Mouse (Mus musculus) neural tube, embryonic 14.5 days (tissue): Measurements from ENCODE around the gene Pfkfb3. TPM values are rescaled to one million over a fixed set of nuclear protein-coding genes. Genes with fewer than 3 reads are reported as not detected.
A peak's percentile ranks its signal among the peaks of the same experiment; 100 is the strongest.

Experiments
- ATAC-seq: fragments of 200-750 bp; cut with Nextera tagmentation; 2 replicates; pipeline ENCODE4 v1.8.0; 2017; ENCODE audit warnings: low read depth, mild to moderate bottlenecking, moderate TSS enrichment, moderate library complexity
- H3K27ac ChIP-seq: fragments of 300-500 bp; sonication (generic); 2 replicates; pipeline ENCODE4 v1.5.1; 2014; ENCODE audit warnings: low read depth, mild to moderate bottlenecking, control low read depth, low read length, moderate library complexity, mixed read lengths
- H3K27me3 ChIP-seq: fragments of 300-500 bp; sonication (generic); 2 replicates; pipeline ENCODE4 v1.6.1; 2014; ENCODE audit warnings: low read length; ENCODE audit not compliant: control insufficient read depth, insufficient read depth
- H3K36me3 ChIP-seq: fragments of 300-500 bp; sonication (generic); 2 replicates; pipeline ENCODE4 v1.6.1; 2014; ENCODE audit warnings: low read length, mixed read lengths; ENCODE audit not compliant: control insufficient read depth, insufficient read depth
- H3K4me1 ChIP-seq: fragments of 300-500 bp; sonication (generic); 2 replicates; pipeline ENCODE4 v1.6.1; 2014; ENCODE audit warnings: low read length; ENCODE audit not compliant: control insufficient read depth, insufficient read depth
- H3K4me2 ChIP-seq: fragments of 300-500 bp; sonication (generic); 2 replicates; pipeline ENCODE4 v1.6.1; 2014; ENCODE audit warnings: mild to moderate bottlenecking, low read depth, low read length, control low read depth
- H3K4me3 ChIP-seq: fragments of 300-500 bp; sonication (generic); 2 replicates; pipeline ENCODE4 v1.5.1; 2014; ENCODE audit warnings: low read depth, low read length, control low read depth, mixed read lengths
- H3K9ac ChIP-seq: fragments of 300-500 bp; sonication (generic); replicated peaks from 2 replicates; pipeline ENCODE4 v1.6.1; 2014; ENCODE audit warnings: low read depth, mild to moderate bottlenecking, control low read depth, low read length, mixed read lengths
- H3K9me3 ChIP-seq: fragments of 300-500 bp; sonication (generic); 2 replicates; pipeline ENCODE4 v1.6.1; 2016; ENCODE audit warnings: low read length; ENCODE audit not compliant: control insufficient read depth
- WGBS: fragments of 180-500 bp; shearing (Covaris S2); extraction: QIAGEN DNeasy Blood & Tissue Kit; methylation state at CpG from one replicate; pipeline ENCODE4 v1.1.7; 2014; 5-methylcytosine and 5-hydroxymethylcytosine counted together
- polyA plus RNA-seq: library from polyadenylated mRNA; unstranded; fragments of >200 nt; fragmentation: Nextera tagmentation; extraction: Ambion mirVana; gene quantifications from 2 replicates; pipeline ENCODE4 v1.2.1, GENCODE M21; 2014

The Pfkfb3 gene
- 31.7 and 38.0 TPM in 2 replicates for polyA plus RNA-seq

- Histone ChIP-seq H3K9me3 (no peaks in the 10 kb centered on the region), H3K4me2 (peak within 1 kb of the TSS; percentile 93), H3K36me3 (no peaks in the 10 kb centered on the region), H3K27me3 (peaks cover 16% of the 10 kb centered on the region), H3K4me3 (peak within 1 kb of the TSS; percentile 49), H3K9ac (peak within 1 kb of the TSS; percentile 54), H3K4me1 (peaks cover 5% of the 10 kb centered on the region; the same call in 1 of the 2 replicates), H3K27ac (no peak within 1 kb of the TSS)
- 2% methylated on average over 67 of the region's 67 CpGs for WGBS
- peak; percentile 91 for ATAC-seq
Measured at GRCm38 (mm10) chr2:11553471-11554400, at the start of gene Pfkfb3. Gene Pfkfb3, minus strand, starts transcription at chr2:11554077.

GRCm38 (mm10) chr2:11602506-11603489 lies 48.9 kb upstream of the Pfkfb3 start:
- Histone ChIP-seq H3K4me1 (peaks cover 9% of the 10 kb centered on the region), H3K4me2 (peak overlapping the region; percentile 90), H3K9ac (peak overlapping the region; percentile 93), H3K4me3 (peak overlapping the region; percentile 96), H3K27ac (peak overlapping the region; percentile 67), H3K27me3 (no peaks in the 10 kb centered on the region), H3K9me3 (no peaks in the 10 kb centered on the region), H3K36me3 (peaks cover 11% of the 10 kb centered on the region)
- under 1% methylated on average over 73 of the region's 78 CpGs for WGBS
- peak; percentile 100 for ATAC-seq

GRCm38 (mm10) chr2:11601795-11602194 lies 47.9 kb upstream of the Pfkfb3 start:
- ATAC-seq, result no peak
- Histone ChIP-seq H3K9me3 (no peaks in the 10 kb centered on the region), H3K4me1 (peaks cover 9% of the 10 kb centered on the region), H3K27ac (no peak overlapping the region), H3K4me2 (peak overlapping the region; percentile 90), H3K9ac (peak overlapping the region; percentile 93), H3K36me3 (peaks cover 11% of the 10 kb centered on the region), H3K27me3 (no peaks in the 10 kb centered on the region), H3K4me3 (peak overlapping the region; percentile 96)
- WGBS, result 87% methylated on average over 6 of the region's 6 CpGs

GRCm38 (mm10) chr2:11597906-11598305 lies 44.0 kb upstream of the Pfkfb3 start:
- H3K36me3 ChIP-seq, result peaks cover 29% of the 10 kb centered on the region
- ATAC-seq, result no peak
- WGBS, result 98% methylated on average over 7 of the region's 7 CpGs
- H3K27ac ChIP-seq, result no peak overlapping the region
- H3K4me1 ChIP-seq, result peaks cover 9% of the 10 kb centered on the region
- no peaks in the 10 kb centered on the region for H3K27me3 ChIP-seq
- H3K9ac ChIP-seq, result no peak overlapping the region
- H3K9me3 ChIP-seq, result no peaks in the 10 kb centered on the region
- no peak overlapping the region for H3K4me2 ChIP-seq
- no peak overlapping the region for H3K4me3 ChIP-seq

- Histone ChIP-seq H3K4me3 (no peak overlapping the region), H3K36me3 (peaks cover 39% of the 10 kb centered on the region), H3K27ac (no peak overlapping the region), H3K27me3 (no peaks in the 10 kb centered on the region), H3K9me3 (no peaks in the 10 kb centered on the region), H3K4me2 (no peak overlapping the region), H3K9ac (no peak overlapping the region), H3K4me1 (peaks cover 3% of the 10 kb centered on the region; the same call in 1 of the 2 replicates)
- 87% methylated on average over 2 of the region's 2 CpGs for WGBS
- no peak for ATAC-seq
Measured at GRCm38 (mm10) chr2:11596690-11597089, 42.8 kb upstream of the Pfkfb3 start.

GRCm38 (mm10) chr2:11587996-11588395 lies 34.1 kb upstream of the Pfkfb3 start:
- peaks cover 71% of the 10 kb centered on the region for H3K36me3 ChIP-seq
- no peak overlapping the region for H3K4me2 ChIP-seq
- H3K27me3 ChIP-seq, result no peaks in the 10 kb centered on the region
- H3K9ac ChIP-seq, result no peak overlapping the region
- H3K4me3 ChIP-seq, result no peak overlapping the region
- WGBS, result 95% methylated on average over 4 of the region's 4 CpGs
- no peaks in the 10 kb centered on the region for H3K4me1 ChIP-seq
- H3K27ac ChIP-seq, result no peak overlapping the region
- ATAC-seq, result no peak
- H3K9me3 ChIP-seq, result no peaks in the 10 kb centered on the region

GRCm38 (mm10) chr2:11579399-11579798 lies 25.5 kb upstream of the Pfkfb3 start:
- Histone ChIP-seq H3K4me3 (no peak overlapping the region), H3K36me3 (no peaks in the 10 kb centered on the region), H3K9me3 (no peaks in the 10 kb centered on the region), H3K9ac (no peak overlapping the region), H3K27ac (no peak overlapping the region), H3K27me3 (no peaks in the 10 kb centered on the region), H3K4me1 (no peaks in the 10 kb centered on the region), H3K4me2 (no peak overlapping the region)
- WGBS, result 92% methylated on average over 4 of the region's 4 CpGs
- no peak for ATAC-seq

GRCm38 (mm10) chr2:11578187-11578586 lies 24.3 kb upstream of the Pfkfb3 start:
- WGBS, result 90% methylated on average over 6 of the region's 6 CpGs
- Histone ChIP-seq H3K27me3 (no peaks in the 10 kb centered on the region), H3K36me3 (no peaks in the 10 kb centered on the region), H3K27ac (no peak overlapping the region), H3K9me3 (no peaks in the 10 kb centered on the region), H3K4me3 (no peak overlapping the region), H3K9ac (no peak overlapping the region), H3K4me1 (no peaks in the 10 kb centered on the region), H3K4me2 (no peak overlapping the region)
- ATAC-seq, result no peak
